Mouse (Mus musculus) Muller cell, postnatal 12 days (primary cell): Measurements from ENCODE around the gene Adcy4.

Experiments used
- DNase-seq: peaks from one replicate; pipeline ENCODE4 v3.0.0-alpha.2; 2015; ENCODE audit errors: inconsistent ontology term

Adcy4 gene

GRCm38 (mm10) chr14:55719737-55720136 lies 64.2 kb downstream of the Adcy4 start:
- DNase-seq = no peak
